Mouse (Mus musculus) ES-E14 (cell line): ENCODE results near the gene Trim10. TPM values are rescaled to one million over a fixed set of nuclear protein-coding genes. Genes with fewer than 3 reads are reported as not detected.
"Not testable (repeated sequence)": the region's sequence is repeated elsewhere in the genome, so short reads cannot be mapped to it uniquely, and the experiment has no call there.

Experiments
- DNase-seq: peaks from one replicate; pipeline ENCODE4 v3.0.0-alpha.2; 2013; ENCODE audit warnings: low read depth, low spot score
- H3K27ac ChIP-seq: 2 replicates; pipeline ENCODE4 v1.5.1; 2012; ENCODE audit warnings: low read depth, mild to moderate bottlenecking, low read length, moderate library complexity, mixed read lengths; ENCODE audit not compliant: poor library complexity, insufficient read depth, severe bottlenecking
- H3K36me3 ChIP-seq: 2 replicates; pipeline ENCODE4 v1.6.1; 2012; ENCODE audit warnings: mild to moderate bottlenecking, low read length, moderate library complexity, mixed read lengths; ENCODE audit not compliant: control insufficient read depth, poor library complexity, insufficient read depth, severe bottlenecking
- H3K4me1 ChIP-seq, 2 experiments: fragments of 150-350 bp in 1 of 2; sonication (generic) in 1 of 2; 2 replicates each; pipeline ENCODE4 v1.6.1; 2012; ENCODE audit warnings: low read length in 2 of 2, mild to moderate bottlenecking in 1 of 2, mixed read lengths in 1 of 2; ENCODE audit not compliant: control insufficient read depth in 2 of 2, insufficient read depth in 2 of 2, poor library complexity in 1 of 2
- H3K4me3 ChIP-seq, 2 experiments: fragments of 150-350 bp in 1 of 2; sonication (generic) in 1 of 2; 2 replicates each; pipeline ENCODE4 v1.5.1; 2012; ENCODE audit warnings: low read length in 2 of 2, low read depth in 1 of 2, mild to moderate bottlenecking in 1 of 2, mixed read lengths in 1 of 2; ENCODE audit not compliant: insufficient read depth in 1 of 2, poor library complexity in 1 of 2, severe bottlenecking in 1 of 2
- H3K9ac ChIP-seq: 2 replicates; pipeline ENCODE4 v1.6.1; 2012; ENCODE audit warnings: low read depth, mild to moderate bottlenecking, low read length, mixed read lengths; ENCODE audit not compliant: poor library complexity, insufficient read depth, severe bottlenecking
- H3K9me3 ChIP-seq: fragments of 150-350 bp; sonication (generic); 2 replicates; pipeline ENCODE4 v1.6.1; 2012; ENCODE audit warnings: low read depth, mild to moderate bottlenecking, low read length; ENCODE audit not compliant: control insufficient read depth, insufficient read depth
- CHD2 ChIP-seq: IDR thresholded peaks from 2 replicates; pipeline ENCODE4 v1.6.1; 2014; ENCODE audit warnings: mild to moderate bottlenecking, low read depth, low read length, inconsistent platforms
- HCFC1 ChIP-seq: IDR thresholded peaks from 2 replicates; pipeline ENCODE4 v1.6.1; 2012; ENCODE audit warnings: low read length, inconsistent platforms, borderline replicate concordance; ENCODE audit not compliant: insufficient read depth
- MAFK ChIP-seq: IDR thresholded peaks from 2 replicates; pipeline ENCODE4 v1.6.1; 2014; ENCODE audit warnings: mild to moderate bottlenecking, low read depth, low read length, inconsistent platforms; ENCODE audit not compliant: insufficient read depth
- ZC3H11A ChIP-seq: IDR thresholded peaks from 2 replicates; pipeline ENCODE4 v1.6.1; 2012; ENCODE audit warnings: low read depth, mild to moderate bottlenecking, inconsistent platforms, low read length, borderline replicate concordance
- ZNF384 ChIP-seq: IDR thresholded peaks from 2 replicates; pipeline ENCODE4 v1.6.1; 2012; ENCODE audit warnings: low read depth, low read length, inconsistent platforms
- in situ Hi-C, 2 experiments: fragments of 600-800 bp; cut with MboI; formaldehyde crosslinking; loops; one replicate each; pipeline ENCODE4 v1.15.1; 2025; ENCODE audit warnings: low sequenced_read_pairs in 2 of 2, inconsistent platforms in 1 of 2; ENCODE audit not compliant: unreplicated experiment in 2 of 2
- total RNA-seq: library from RNA; depleted of rRNA; stranded (reverse); fragments of 300-350 nt; gene quantifications from 2 replicates; pipeline ENCODE4 v1.2.3, GENCODE M21; 2012

Trim10 gene
- total RNA-seq, 1 experiment, result not detected

GRCm38 (mm10) chr17:36874636-36875035, 5.3 kb downstream of the Trim10 start:
- no peaks in the 10 kb centered on the region for H3K36me3 ChIP-seq
- DNase-seq, result no peak
- in situ Hi-C loops, result no loop called here
- TF ChIP-seq CHD2, result no peak
- TF ChIP-seq MAFK, result no peak
- TF ChIP-seq ZNF384, result no peak
- TF ChIP-seq HCFC1, result no peak
- no peak for TF ChIP-seq ZC3H11A
- no peak overlapping the region for H3K4me3 ChIP-seq
- peaks cover 0 to 3% of the 10 kb centered on the region in 2 experiments; a peak in 1 of 4 replicates for H3K4me1 ChIP-seq
- no peaks in the 10 kb centered on the region for H3K9me3 ChIP-seq
- no peak overlapping the region for H3K27ac ChIP-seq
- no peak overlapping the region for H3K9ac ChIP-seq

- H3K36me3 ChIP-seq, result no peaks in the 10 kb centered on the region
- no peak overlapping the region for H3K9ac ChIP-seq
- H3K27ac ChIP-seq, result no peak overlapping the region
- no peaks in the 10 kb centered on the region for H3K4me1 ChIP-seq
- no peak for DNase-seq
- no peaks in the 10 kb centered on the region for H3K9me3 ChIP-seq
- H3K4me3 ChIP-seq, result no peak overlapping the region
- TF ChIP-seq HCFC1, result no peak
- TF ChIP-seq MAFK, result no peak
- no peak for TF ChIP-seq ZNF384
- in situ Hi-C loops, result no loop called here
Observed at GRCm38 (mm10) chr17:36883350-36883749, 14.0 kb downstream of the Trim10 start.

- H3K36me3 ChIP-seq, result no peaks in the 10 kb centered on the region
- no peak for TF ChIP-seq ZNF384
- TF ChIP-seq MAFK, result no peak
- TF ChIP-seq CHD2, result no peak
- TF ChIP-seq ZC3H11A, result no peak
- TF ChIP-seq HCFC1, result no peak
- H3K9ac ChIP-seq, result no peak overlapping the region
- no peak overlapping the region for H3K4me3 ChIP-seq
- H3K27ac ChIP-seq, result no peak overlapping the region
- H3K4me1 ChIP-seq, result no peaks in the 10 kb centered on the region
- H3K9me3 ChIP-seq, result no peaks in the 10 kb centered on the region
- in situ Hi-C loops, result no loop called here
- DNase-seq, result no peak
Observed at GRCm38 (mm10) chr17:36885132-36885790, 15.9 kb downstream of the Trim10 start.

- no peak for DNase-seq
- Histone ChIP-seq H3K27ac (no peak within 1 kb of the TSS), H3K4me1 (no peaks in the 10 kb centered on the region), H3K36me3 (no peaks in the 10 kb centered on the region), H3K4me3 (no peak within 1 kb of the TSS), H3K9ac (no peak within 1 kb of the TSS), H3K9me3 (no peaks in the 10 kb centered on the region)
- in situ Hi-C loops, result loop anchor here (5.0 to 10.0 kb wide), 2 partner anchors 312 to 315 kb away; partner anchors contain the start of gene Olfr94 (in 2 of the 2)
- no peak for TF ChIP-seq CHD2
- TF ChIP-seq ZNF384, result no peak
- TF ChIP-seq ZC3H11A, result no peak
- TF ChIP-seq HCFC1, result no peak
- TF ChIP-seq MAFK, result no peak
Observed at GRCm38 (mm10) chr17:36890073-36890903, 20.9 kb downstream of the Trim10 start, which contains the start of gene Trim40. TSS of gene Trim40 (minus strand) at chr17:36890123.

GRCm38 (mm10) chr17:36891496-36891895, 22.1 kb downstream of the Trim10 start:
- not testable (repeated sequence) for H3K36me3 ChIP-seq, H3K9me3 ChIP-seq, H3K27ac ChIP-seq, H3K4me1 ChIP-seq, H3K9ac ChIP-seq, DNase-seq, H3K4me3 ChIP-seq
- in situ Hi-C loops, result loop anchor here (5.0 to 10.0 kb wide), 2 partner anchors 311 to 313 kb away; partner anchors contain the start of gene Olfr94 (in 2 of the 2)
